Mouse (Mus musculus) heart, postnatal 0 days (tissue): ENCODE measurements around the gene Sh3d19. TPM values are rescaled to one million over a fixed set of nuclear protein-coding genes. Genes with fewer than 3 reads are reported as not detected.

Experiments
- ATAC-seq: fragments of 200-750 bp; cut with Nextera tagmentation; 2 replicates; pipeline ENCODE4 v1.8.0; 2017; ENCODE audit warnings: low read depth, moderate number of reproducible peaks, moderate library complexity; ENCODE audit not compliant: insufficient read depth
- DNase-seq: peaks from one replicate; pipeline ENCODE4 v3.0.0-alpha.2; 2016; ENCODE audit warnings: low spot score
- H3K27ac ChIP-seq: fragments of 300-500 bp; sonication (generic); 2 replicates; pipeline ENCODE4 v1.5.1; 2014; ENCODE audit warnings: low read depth, mild to moderate bottlenecking
- H3K27me3 ChIP-seq: fragments of 300-500 bp; sonication (generic); 2 replicates; pipeline ENCODE4 v1.6.1; 2014; ENCODE audit warnings: low read length, mixed read lengths; ENCODE audit not compliant: control insufficient read depth, insufficient read depth
- H3K36me3 ChIP-seq: fragments of 300-500 bp; sonication (generic); replicated peaks from 2 replicates; pipeline ENCODE4 v1.6.1; 2014; ENCODE audit warnings: low read length, mixed read lengths; ENCODE audit not compliant: control insufficient read depth, insufficient read depth
- H3K4me1 ChIP-seq: fragments of 300-500 bp; sonication (generic); 2 replicates; pipeline ENCODE4 v1.6.1; 2014; ENCODE audit warnings: antibody characterized with exemption; ENCODE audit not compliant: control insufficient read depth, insufficient read depth
- H3K4me2 ChIP-seq: fragments of 300-500 bp; sonication (generic); 2 replicates; pipeline ENCODE4 v1.6.1; 2014; ENCODE audit warnings: low read depth, mild to moderate bottlenecking, low read length, moderate library complexity
- H3K4me3 ChIP-seq: fragments of 300-500 bp; sonication (generic); 2 replicates; pipeline ENCODE4 v1.5.1; 2014; ENCODE audit warnings: low read depth, low read length
- H3K9ac ChIP-seq: fragments of 300-500 bp; sonication (generic); replicated peaks from 2 replicates; pipeline ENCODE4 v1.6.1; 2014; ENCODE audit warnings: low read depth, low read length, mixed read lengths
- H3K9me3 ChIP-seq: fragments of 300-500 bp; sonication (generic); replicated peaks from 2 replicates; pipeline ENCODE4 v1.6.1; 2016; ENCODE audit warnings: low read length; ENCODE audit not compliant: control insufficient read depth
- CTCF ChIP-seq: IDR thresholded peaks from 2 replicates; pipeline ENCODE4 v1.5.1; 2016; ENCODE audit warnings: antibody characterized with exemption, control low read depth, low read depth
- EP300 ChIP-seq: IDR thresholded peaks from 2 replicates; pipeline ENCODE4 v1.6.1; 2016; ENCODE audit warnings: antibody characterized with exemption, low read depth
- WGBS: fragments of 180-500 bp; shearing (Covaris S2); extraction: QIAGEN DNeasy Blood & Tissue Kit; methylation state at CpG from one replicate; pipeline ENCODE4 v1.1.7; 2014; 5-methylcytosine and 5-hydroxymethylcytosine counted together
- polyA plus RNA-seq: library from polyadenylated mRNA; unstranded; fragments of >200 nt; fragmentation: Nextera tagmentation; extraction: Ambion mirVana; gene quantifications from 2 replicates; pipeline ENCODE4 v1.2.1, GENCODE M21; 2015
- total RNA-seq: library from RNA; depleted of rRNA; stranded (reverse); fragments of >200 nt; gene quantifications from 2 replicates; pipeline ENCODE4 v1.2.3, GENCODE M21; 2014; ENCODE audit warnings: low replicate concordance

Sh3d19 gene
- total and polyA plus RNA-seq, 2 experiments from 2014 or later, result 7.4 to 52.6 TPM

GRCm38 (mm10) chr3:86122156-86122555 lies 151.2 kb downstream of the Sh3d19 start:
- Histone ChIP-seq H3K4me2 (no peak overlapping the region), H3K9ac (no peak overlapping the region), H3K36me3 (peaks cover 32% of the 10 kb centered on the region), H3K27ac (no peak overlapping the region), H3K27me3 (no peaks in the 10 kb centered on the region), H3K9me3 (no peaks in the 10 kb centered on the region), H3K4me1 (no peaks in the 10 kb centered on the region), H3K4me3 (no peak overlapping the region)
- TF ChIP-seq CTCF, result no peak
- no peak for TF ChIP-seq EP300
- ATAC-seq (no peak), DNase-seq (no peak)

- H3K9me3 ChIP-seq, result no peaks in the 10 kb centered on the region
- no peak overlapping the region for H3K9ac ChIP-seq
- H3K4me3 ChIP-seq, result no peak overlapping the region
- no peak for ATAC-seq
- DNase-seq, result no peak
- H3K36me3 ChIP-seq, result peaks cover 37% of the 10 kb centered on the region
- TF ChIP-seq CTCF (no peak), EP300 (no peak)
- no peak overlapping the region for H3K27ac ChIP-seq
- H3K27me3 ChIP-seq, result no peaks in the 10 kb centered on the region
- no peak overlapping the region for H3K4me2 ChIP-seq
- no peaks in the 10 kb centered on the region for H3K4me1 ChIP-seq
- WGBS, result 69% methylated on average over 8 of the region's 8 CpGs
These were observed 152.4 kb downstream of the Sh3d19 start for GRCm38 (mm10) chr3:86123251-86123746.

GRCm38 (mm10) chr3:86129757-86130156 lies 158.8 kb downstream of the Sh3d19 start:
- Histone ChIP-seq H3K9me3 (no peaks in the 10 kb centered on the region), H3K27ac (no peak overlapping the region), H3K4me2 (no peak overlapping the region), H3K27me3 (no peaks in the 10 kb centered on the region), H3K9ac (no peak overlapping the region), H3K4me3 (no peak overlapping the region), H3K36me3 (peaks cover 29% of the 10 kb centered on the region), H3K4me1 (no peaks in the 10 kb centered on the region)
- 10% methylated on average over 6 of the region's 6 CpGs for WGBS
- TF ChIP-seq CTCF (peak; percentile 80), EP300 (no peak)
- ATAC-seq (no peak), DNase-seq (peak; percentile 47)

- no peak for DNase-seq
- no peak for TF ChIP-seq CTCF
- TF ChIP-seq EP300, result no peak
- no peaks in the 10 kb centered on the region for H3K9me3 ChIP-seq
- H3K27ac ChIP-seq, result no peak overlapping the region
- no peak for ATAC-seq
- peaks cover 55% of the 10 kb centered on the region for H3K36me3 ChIP-seq
- H3K27me3 ChIP-seq, result no peaks in the 10 kb centered on the region
- H3K4me1 ChIP-seq, result no peaks in the 10 kb centered on the region
- no peak overlapping the region for H3K4me3 ChIP-seq
- H3K4me2 ChIP-seq, result no peak overlapping the region
- 90% methylated on average over 6 of the region's 6 CpGs for WGBS
- no peak overlapping the region for H3K9ac ChIP-seq
These were observed 164.2 kb downstream of the Sh3d19 start for GRCm38 (mm10) chr3:86134939-86135638.

DNA sequence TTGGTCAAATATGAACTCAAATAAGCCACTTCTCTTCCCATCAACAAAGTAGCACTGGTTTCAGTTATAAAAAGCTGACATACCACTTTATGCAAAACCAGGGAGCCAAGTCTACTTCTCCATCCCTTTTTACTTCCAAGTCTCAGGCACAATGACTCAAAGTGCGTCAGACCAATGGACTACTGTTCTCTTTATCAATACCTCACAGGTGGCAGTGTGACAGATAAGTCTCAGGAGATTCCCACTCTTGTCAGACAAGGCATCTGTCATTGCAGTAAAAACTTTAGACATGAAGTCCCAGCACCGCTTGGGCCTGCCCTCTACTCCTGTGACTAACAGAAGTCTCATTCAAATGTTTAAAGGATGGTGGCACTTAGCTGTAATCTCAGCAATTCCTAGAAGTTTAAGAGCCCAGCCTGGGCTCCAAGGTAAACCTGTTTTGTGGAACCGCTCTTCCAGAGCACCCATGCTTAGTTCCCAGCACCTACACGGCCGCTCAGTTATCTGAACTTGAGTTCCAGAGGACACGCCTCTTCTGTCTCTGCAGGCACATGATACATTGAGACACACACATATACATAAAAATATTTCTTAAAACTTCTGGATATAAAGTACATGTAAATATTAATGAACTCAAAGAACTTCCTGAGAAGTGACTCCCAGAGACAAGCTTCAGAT lies 165.1 kb downstream of the Sh3d19 start:
- TF ChIP-seq EP300 (no peak), CTCF (no peak)
- DNase-seq (no peak), ATAC-seq (no peak)
- 84% methylated on average over 6 of the region's 6 CpGs for WGBS
- H3K27me3 ChIP-seq, result no peaks in the 10 kb centered on the region
- no peaks in the 10 kb centered on the region for H3K9me3 ChIP-seq
- no peak overlapping the region for H3K27ac ChIP-seq
- peaks cover 64% of the 10 kb centered on the region for H3K36me3 ChIP-seq
- no peak overlapping the region for H3K4me2 ChIP-seq
- H3K4me3 ChIP-seq, result no peak overlapping the region
- H3K4me1 ChIP-seq, result peaks cover 6% of the 10 kb centered on the region; the same call in 1 of the 2 replicates
- H3K9ac ChIP-seq, result no peak overlapping the region
